Mouse (Mus musculus) adrenal gland, postnatal 4 days (tissue): Measurements from ENCODE around the gene Kcnc3. TPM values are rescaled to one million over a fixed set of nuclear protein-coding genes. Genes with fewer than 3 reads are reported as not detected.

ENCODE experiments used
- DNase-seq, 2 experiments: peaks; one replicate each; pipeline ENCODE4 v3.0.0; 2021 to 2022; ENCODE audit warnings: low spot score in 2 of 2, mixed read lengths in 2 of 2
- total RNA-seq, 2 experiments: library from RNA; stranded (reverse); gene quantifications; 2 replicates each; pipeline ENCODE4 v1.2.3; 2021

Gene Kcnc3
- total RNA-seq, 2 experiments from 2014 or later: 7.6 to 9.9 TPM

GRCm38 (mm10) chr7:44595131-44595561 lies 4.7 kb downstream of the Kcnc3 start:
- no peak for DNase-seq

DNA sequence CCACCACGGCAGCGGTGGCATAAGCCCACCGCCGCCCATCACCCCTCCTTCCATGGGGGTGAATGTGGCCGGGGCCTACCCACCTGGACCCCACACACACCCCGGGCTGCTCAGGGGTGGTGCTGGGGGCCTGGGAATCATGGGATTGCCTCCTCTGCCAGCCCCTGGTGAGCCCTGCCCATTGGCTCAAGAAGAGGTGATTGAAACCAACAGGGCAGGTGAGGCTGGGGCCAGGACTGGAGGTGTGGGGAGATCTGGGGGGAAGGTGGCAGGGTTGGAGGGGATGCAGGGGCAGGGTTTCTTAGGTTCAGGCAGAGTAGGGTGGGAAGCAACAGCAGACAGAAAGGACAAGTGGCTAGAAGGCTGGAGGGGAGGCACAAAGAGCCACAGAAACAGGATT lies 5.6 kb downstream of the Kcnc3 start:
- no peak for DNase-seq

GRCm38 (mm10) chr7:44596996-44597538 lies 6.6 kb downstream of the Kcnc3 start:
- DNase-seq: no peak

DNA sequence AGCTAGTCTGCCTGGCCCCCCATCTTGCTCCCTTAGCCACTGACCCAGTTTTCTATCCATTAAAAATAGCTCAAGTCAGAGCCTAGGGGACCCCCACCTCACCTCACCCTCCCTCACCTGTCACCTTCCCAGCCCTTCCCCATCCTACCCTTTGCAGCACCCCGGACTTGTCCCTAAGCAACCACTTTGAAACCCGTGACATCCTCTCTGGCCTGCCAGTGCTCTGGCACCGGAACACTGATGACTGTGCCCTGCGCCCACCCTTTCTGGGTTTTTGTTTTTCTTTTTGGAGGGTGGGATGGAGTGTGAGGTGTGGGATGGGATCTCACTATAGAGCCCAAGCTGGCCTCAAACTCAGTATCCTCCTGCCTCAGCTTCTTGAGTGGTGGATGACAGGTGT lies 7.2 kb downstream of the Kcnc3 start:
- DNase-seq: no peak

- no peak for DNase-seq
These were observed 7.9 kb downstream of the Kcnc3 start for GRCm38 (mm10) chr7:44598336-44598735.

GRCm38 (mm10) chr7:44600691-44601262 lies 10.3 kb downstream of the Kcnc3 start:
- no peak for DNase-seq

DNA sequence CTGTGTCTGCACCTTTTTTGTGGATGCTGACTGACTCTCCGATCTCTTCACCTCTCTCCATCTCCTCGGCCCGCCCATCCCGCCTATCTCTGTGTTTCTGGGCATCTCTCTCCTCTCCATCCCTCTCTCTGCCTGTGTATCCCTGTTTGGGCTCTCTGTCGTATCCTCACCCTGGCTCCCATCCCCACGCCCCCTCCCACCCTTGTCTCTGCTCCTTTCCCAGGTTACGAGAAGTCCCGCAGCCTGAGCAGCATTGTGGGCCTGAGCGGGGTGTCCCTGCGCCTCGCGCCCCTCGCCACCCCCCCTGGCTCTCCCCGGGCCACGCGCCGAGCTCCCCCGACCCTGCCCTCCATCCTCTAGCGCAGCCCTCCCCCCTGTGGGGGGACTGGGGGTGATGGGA lies 11.2 kb downstream of the Kcnc3 start:
- no peak for DNase-seq

DNA sequence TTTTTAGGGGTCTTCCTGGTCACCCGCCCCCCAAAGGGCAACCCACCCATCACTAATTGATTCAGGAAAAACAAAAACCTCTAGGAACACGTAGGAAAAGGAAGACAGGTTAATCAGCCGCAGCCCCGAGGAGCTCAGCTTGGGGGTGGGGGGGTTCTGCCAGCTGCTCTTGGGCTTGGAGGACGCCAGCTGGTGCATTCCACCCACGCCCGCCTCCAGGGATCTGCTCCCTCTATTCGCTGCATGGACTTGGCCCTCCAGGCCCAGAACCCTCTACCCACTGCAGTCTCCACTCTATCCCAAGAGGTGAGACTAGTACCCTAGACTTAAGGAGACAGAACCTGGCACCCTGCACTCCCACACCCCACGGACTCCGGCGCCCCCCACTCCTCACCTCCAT lies 12.0 kb downstream of the Kcnc3 start:
- no peak for DNase-seq

- DNase-seq: no peak
These were observed 12.9 kb downstream of the Kcnc3 start for GRCm38 (mm10) chr7:44603186-44603855.

DNA sequence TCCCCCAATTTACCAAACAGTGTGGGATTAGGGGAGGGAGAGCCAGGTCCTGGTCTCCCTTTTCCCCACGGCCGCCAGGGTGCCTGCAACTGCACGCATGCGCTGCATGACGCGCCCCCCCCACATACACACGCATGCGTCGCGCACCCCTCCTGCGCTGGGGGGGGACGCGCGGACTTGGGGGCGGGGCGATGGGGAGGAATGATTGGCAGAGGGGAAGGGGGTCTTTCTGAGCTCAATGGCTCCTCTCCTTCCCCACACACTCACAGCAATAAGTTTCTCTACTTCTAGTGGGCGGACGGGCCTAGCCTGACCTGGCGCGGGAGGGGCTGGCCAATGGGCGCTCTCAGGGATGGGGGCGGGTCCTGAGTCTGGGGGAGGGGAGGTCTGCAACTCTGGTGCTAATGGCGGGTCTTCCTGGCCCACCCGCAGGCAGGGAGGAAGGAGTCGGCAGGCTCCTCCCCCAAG lies 13.7 kb downstream of the Kcnc3 start:
- no peak for DNase-seq

- DNase-seq: no peak
These were observed 14.2 kb downstream of the Kcnc3 start for GRCm38 (mm10) chr7:44604619-44605018.

GRCm38 (mm10) chr7:44605436-44605835 lies 15.0 kb downstream of the Kcnc3 start:
- no peak for DNase-seq

DNA sequence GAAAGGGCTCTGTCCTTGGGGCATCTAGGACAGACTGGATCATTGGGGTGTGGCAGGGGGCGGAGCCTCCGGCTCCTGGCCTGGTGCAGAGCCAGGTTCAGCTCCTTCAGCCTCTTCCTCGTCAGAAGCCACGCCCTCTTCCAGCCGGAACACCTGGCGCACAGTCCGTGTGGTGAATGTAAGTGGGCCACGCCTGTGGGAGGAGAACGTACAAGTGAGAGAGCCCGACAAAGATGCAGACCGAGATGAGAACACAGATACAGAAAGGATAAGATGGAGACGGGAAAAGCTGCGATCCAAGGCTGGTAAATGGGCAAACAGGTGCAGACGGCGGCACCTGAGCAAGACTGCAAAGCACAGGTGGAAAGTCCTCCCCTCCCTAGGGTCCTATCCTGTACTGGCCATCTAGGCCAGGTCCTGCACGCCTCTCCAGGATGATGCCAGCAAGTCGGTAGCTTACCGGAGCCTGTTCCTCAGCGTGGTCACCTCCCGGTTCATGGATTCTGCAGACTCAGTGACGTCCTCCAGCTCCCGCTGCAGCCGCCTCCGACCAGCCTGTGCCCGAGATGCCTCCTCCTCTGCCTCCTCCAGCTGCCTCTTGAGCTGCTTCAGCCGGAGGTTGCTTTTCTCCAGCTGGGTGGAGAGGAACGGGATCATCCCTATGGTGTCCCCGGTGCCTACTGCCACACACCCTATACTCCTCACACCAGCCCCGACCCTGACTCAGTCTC lies 15.9 kb downstream of the Kcnc3 start:
- DNase-seq: no peak

- no peak for DNase-seq
These were observed 21.7 kb downstream of the Kcnc3 start for GRCm38 (mm10) chr7:44612192-44612591.

- DNase-seq: no peak
These were observed 23.7 kb downstream of the Kcnc3 start for GRCm38 (mm10) chr7:44614041-44614688.

- no peak for DNase-seq
These were observed 24.8 kb downstream of the Kcnc3 start for GRCm38 (mm10) chr7:44615309-44615708.

DNA sequence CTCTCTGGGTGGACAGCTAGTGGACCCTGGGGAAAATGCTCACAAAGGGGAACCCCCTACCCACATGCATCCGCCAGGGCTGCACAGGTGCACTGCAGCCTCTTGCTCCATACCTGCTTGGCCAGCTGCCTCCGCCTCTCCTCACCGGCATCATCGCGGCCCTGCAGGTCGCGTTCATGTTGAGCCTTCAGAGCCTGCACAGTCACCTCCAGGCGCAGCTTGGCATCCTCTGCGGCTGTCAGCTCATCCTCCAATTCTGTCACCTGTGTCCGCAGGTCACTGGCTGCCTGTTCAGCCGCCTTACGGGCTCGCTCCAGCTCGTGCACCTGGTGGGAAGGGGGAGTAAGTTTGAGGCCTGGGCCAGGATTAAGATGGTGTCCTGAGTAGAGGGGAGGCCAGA lies 25.5 kb downstream of the Kcnc3 start:
- no peak for DNase-seq

DNA sequence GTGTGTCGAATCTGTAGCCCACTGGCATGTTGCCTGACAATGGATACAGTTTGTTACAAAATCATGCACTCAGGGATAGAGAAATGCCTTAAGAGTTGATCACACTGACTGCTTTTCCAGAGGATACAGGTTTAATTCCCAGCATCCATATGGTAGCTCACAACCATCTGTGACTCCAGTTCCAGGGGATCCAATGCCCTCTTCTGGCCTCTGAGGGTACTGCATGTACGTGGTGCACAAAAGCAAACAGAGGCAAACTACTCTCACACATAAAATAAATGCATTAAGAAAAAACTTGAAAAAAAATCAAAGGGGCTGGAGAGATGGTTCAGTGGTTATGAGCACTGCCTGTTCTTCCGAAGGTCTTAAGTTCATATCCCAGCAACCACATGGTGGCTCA lies 26.6 kb downstream of the Kcnc3 start:
- DNase-seq: no peak

DNA sequence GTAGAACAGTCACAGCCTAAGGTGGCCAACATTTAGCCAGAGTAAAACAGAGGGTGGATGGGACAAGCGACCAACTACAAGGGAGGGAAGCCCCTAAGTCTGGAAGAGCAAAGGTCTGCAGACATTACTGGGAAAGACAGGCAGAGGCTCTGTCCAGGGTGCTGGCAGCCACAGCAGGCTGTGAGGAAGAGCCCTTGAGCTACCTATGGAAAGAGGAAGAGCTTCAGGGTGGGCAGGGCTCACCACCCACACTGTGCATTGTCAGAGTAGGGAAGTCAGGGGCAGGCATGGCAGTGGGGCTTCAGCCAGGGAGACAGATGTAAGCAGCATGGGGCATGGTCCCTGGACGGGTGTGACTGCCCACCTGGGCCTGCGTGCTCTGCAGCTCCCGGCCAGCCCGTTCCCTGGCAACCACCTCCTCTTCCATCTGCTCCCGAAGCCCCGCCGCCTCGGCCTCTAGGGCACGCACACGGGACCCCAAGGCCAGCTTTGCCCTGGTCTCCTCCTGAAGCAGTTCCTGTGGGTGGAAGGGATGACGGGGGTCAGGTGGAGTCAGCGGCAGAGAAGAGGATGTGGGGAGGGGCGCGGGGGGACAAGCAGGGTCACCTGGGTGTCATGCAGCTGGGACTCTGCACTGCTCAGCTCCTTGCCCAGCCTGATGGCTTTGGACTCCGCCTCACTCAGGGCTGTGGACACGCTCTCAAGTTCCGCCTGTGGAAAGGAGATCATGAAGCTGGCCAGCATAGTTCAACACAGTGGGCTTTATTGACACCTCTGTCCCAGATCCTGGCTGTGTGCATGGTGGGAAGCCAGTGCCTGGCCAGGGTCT lies 33.5 kb downstream of the Kcnc3 start:
- no peak for DNase-seq

DNA sequence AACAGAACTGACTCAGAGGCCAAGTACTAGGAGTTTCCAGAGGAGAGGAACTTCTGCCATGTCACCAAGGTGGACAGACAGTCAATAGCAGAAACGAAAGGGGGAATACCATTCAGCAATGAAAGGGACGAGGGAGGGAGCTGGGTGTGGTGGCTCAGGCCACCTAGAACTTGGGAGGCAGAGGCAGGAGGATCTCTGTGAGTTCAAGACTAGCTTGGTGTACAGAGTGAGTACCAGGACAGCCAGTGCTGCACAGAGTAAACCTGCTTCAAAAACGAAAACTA lies 34.0 kb downstream of the Kcnc3 start:
- DNase-seq: no peak

GRCm38 (mm10) chr7:44624828-44625227 lies 34.4 kb downstream of the Kcnc3 start:
- no peak for DNase-seq
